Mouse (Mus musculus) kidney, postnatal 25 days (tissue): ENCODE results near the gene Ccdc97.

Source experiments
- DNase-seq, 2 experiments: peaks; one replicate each; pipeline ENCODE4 v3.0.0; 2021; ENCODE audit warnings: mixed read lengths in 2 of 2

The Ccdc97 gene

GRCm38 (mm10) chr7:25719761-25720610 is 1.1 kb upstream of the Ccdc97 start:
- DNase-seq, result peak; percentile 77 to 86

DNA sequence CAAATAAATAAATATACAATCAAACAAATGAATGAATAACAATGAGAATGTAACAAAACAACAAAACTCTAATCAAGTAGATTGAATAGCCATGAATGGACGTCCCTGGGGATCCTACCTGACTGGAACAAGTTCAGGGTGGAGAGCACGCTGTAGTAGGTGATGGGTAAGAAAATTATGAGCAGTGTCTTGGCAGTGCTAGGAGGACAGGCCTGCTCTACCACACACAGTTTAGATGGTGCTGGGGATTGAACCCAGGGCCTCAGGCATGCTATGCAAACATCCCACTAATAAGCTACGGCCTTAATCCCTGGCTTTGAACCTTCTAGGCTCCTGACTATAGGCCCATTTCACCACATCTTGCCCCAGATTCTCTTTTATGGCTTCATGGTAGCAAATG is 1.4 kb downstream of the Ccdc97 start:
- peak in 1 of 2 experiments; percentile 17 for DNase-seq

DNA sequence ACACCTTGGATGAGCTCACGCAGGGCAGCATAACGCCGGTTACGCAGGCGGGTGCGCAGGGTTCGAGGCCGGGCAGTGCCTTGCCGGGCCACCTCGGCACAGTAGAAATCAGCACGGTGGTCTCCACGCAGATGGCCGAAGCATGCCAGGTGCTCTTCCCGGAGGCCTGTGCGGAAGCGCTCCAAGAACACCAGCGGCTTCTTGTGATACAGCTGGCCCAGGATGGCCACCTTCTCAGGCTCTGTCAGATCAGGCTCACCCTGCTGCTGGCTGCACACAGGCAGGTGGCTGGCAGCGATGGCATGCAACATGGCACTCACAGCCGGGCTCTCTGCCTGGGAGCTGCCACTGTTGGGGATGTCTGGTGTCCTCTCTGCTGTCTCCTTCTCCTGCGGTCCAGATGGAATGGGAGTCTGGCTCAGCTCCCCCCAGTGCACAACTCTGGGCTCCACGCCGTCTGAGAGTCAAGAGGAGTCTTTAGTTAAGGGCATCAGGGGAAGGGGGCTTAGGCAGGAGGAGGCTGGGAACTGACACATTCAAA is 3.1 kb downstream of the Ccdc97 start:
- DNase-seq, result peak in 1 of 2 experiments; percentile 33

GRCm38 (mm10) chr7:25714581-25714980 is 4.3 kb downstream of the Ccdc97 start:
- no peak for DNase-seq

GRCm38 (mm10) chr7:25712801-25713200 is 6.1 kb downstream of the Ccdc97 start:
- no peak for DNase-seq

- peak in 1 of 2 experiments; percentile 43 for DNase-seq
These were observed 7.1 kb downstream of the Ccdc97 start for GRCm38 (mm10) chr7:25711731-25712197.

- DNase-seq, result no peak
These were observed 7.7 kb downstream of the Ccdc97 start for GRCm38 (mm10) chr7:25711165-25711564.

GRCm38 (mm10) chr7:25710519-25711130 is 8.3 kb downstream of the Ccdc97 start:
- peak in 1 of 2 experiments; percentile 43 for DNase-seq

DNA sequence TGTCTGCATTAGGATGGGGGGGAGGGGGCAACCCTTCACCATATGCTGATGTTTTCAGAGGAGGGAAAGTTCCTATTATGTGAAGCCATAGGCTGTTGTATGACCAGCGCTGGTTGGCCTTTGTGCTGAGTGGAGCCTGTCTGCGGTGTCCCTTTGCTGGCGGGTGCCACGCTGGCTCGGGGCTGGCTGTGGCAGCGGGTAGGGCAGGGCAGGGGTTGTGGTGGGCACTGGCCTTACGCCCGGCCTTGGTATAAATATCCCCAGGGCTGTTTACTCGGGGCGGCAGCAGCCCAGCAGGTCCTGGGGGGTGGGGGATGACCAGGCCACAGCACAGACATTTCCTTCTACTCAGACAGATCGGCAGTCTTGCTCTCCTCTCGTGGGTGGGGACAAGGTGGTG is 8.9 kb downstream of the Ccdc97 start:
- DNase-seq, result no peak

GRCm38 (mm10) chr7:25707581-25708292 is 11.2 kb downstream of the Ccdc97 start:
- peak; percentile 64 to 88 for DNase-seq

DNA sequence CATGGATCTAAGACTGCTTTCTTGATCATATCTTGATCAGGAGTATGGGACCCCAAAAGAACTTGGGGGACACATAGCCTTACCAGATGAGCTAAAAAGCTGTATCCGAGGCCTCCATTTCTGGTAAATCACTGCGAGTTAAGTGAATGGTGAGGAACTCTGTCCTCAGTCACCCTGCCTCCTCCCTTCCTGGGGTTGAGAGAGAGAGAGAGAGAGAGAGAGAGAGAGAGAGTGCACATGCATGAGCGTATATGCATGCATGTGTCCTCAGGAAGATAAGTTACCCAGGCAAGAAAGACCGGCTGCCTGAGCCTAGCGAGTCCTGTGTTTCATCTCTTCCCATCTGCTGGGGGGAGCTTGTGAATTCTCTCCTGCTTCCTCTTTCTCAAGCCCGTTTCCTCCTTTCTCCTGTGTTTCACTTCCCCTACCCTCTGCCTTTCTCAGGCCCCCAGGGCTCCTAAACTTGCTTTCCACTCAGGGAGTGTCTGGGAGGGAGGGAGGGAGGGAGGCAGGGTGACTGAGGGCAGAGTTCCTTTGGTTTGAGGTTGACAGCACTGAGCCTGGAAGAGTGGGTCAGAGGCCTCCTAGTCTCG is 12.2 kb downstream of the Ccdc97 start:
- DNase-seq, result peak in 1 of 2 experiments; percentile 35

GRCm38 (mm10) chr7:25705801-25706251 is 13.1 kb downstream of the Ccdc97 start:
- peak; percentile 58 to 72 for DNase-seq

DNA sequence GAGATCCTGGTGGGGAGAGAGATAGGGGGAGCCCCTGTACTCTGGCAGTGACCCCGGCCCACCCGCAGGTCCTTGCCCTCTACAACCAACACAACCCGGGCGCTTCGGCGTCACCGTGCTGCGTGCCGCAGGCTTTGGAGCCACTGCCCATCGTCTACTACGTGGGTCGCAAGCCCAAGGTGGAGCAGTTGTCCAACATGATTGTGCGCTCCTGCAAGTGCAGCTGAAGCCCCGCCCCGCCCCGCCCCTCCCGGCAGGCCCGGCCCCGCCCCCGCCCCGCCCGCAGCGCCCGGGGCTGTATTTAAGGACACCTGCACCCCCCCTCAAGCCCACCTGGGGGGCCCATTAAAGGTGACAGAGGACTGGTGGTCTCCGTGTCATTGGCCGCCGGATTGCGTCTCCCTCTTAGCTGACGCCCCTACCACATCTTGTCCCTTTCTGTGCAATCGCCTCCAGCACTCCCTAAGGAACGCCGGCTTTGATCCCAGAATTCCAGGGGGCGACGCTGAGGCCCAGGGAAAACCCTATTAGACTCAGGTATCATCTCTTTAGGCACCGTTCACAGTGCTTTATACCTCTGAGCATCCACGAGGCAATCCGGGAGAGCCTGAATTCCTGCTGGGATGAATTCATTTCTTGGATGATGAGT is 14.0 kb downstream of the Ccdc97 start:
- peak in 1 of 2 experiments; percentile 52 for DNase-seq

DNA sequence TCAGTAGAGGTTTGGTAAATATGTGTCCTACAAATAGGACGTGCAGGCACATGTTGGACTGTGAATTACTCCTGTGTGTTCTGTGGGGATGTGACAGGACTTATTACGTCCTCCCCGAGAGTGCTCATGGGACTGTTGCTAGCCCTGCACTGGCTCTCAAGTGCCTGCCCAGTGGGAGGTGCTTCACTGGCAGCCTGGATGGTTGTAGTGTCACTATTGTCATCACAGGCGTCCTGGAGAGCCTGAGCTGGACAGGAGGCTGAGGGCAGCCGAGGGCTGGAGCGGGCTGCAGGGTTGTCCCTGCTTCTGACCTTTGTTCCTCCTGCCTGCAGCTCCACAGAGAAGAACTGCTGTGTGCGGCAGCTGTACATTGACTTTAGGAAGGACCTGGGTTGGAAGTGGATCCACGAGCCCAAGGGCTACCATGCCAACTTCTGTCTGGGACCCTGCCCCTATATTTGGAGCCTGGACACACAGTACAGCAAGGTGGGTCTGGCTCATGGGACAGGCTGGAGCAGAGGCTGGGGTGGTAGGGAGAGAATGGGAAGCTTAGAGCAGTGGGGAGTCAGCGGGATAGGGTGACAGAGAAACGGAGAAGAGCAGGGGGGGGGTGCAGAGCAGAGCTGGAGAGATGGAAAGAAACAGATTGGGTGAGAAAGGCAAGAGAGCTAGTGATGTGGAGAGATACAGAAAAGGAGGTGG is 14.9 kb downstream of the Ccdc97 start:
- peak; percentile 31 to 69 for DNase-seq

GRCm38 (mm10) chr7:25702350-25702749 is 16.5 kb downstream of the Ccdc97 start:
- no peak for DNase-seq

DNA sequence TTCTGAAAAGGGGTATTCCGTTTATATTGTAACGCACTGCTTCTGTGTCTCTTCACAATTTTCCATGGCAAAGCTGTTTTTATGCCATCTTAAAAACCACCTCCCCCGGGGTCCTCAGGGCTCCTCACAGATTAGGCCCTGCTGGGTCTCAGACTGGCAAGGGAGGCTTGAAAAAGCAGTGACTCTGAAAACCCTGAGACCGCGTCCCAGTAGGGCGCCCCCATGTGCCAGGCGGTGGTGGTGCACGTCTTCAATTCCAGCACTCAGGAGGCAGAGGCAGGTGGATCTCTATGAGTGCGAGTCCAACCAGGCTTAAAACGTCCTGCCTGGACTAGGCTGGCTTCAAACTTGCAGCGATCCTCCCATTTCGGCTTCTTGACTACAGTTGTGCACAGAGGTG is 18.2 kb downstream of the Ccdc97 start:
- no peak for DNase-seq

DNA sequence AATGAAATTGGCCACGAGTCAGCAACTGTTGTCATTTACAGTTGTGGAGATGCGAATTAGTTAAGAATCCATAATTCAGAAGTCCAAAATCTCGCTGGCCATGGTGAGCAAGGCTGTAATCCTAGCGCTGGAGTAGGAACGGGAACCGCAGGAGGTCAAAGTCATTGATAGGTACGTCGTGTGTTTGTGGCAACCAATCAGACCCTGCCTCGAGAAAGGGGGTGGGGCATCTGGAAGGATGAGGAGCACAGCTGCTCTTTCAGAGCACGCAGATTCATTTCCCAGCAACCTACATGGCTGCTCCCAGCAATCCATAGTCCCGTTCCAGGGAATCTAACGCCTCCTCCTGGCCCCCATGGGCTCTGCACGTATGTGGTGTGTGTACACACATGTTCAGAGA is 19.0 kb downstream of the Ccdc97 start:
- DNase-seq, result no peak

DNA sequence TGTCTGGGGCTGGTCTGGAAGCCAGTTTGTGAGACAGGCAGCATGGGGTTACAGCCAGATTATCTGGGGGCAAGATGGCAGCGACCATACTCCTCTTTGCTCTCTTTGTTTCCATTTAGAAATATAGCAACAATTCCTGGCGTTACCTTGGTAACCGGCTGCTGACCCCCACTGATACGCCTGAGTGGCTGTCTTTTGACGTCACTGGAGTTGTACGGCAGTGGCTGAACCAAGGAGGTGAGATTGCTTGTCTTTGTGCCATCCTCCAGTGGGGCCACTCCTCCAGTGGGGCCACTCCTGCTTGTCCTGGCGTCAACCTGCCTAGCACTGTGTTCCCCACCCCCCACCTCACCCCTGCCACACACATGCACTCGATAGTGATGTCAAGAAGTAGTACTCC is 24.8 kb downstream of the Ccdc97 start:
- no peak for DNase-seq

DNA sequence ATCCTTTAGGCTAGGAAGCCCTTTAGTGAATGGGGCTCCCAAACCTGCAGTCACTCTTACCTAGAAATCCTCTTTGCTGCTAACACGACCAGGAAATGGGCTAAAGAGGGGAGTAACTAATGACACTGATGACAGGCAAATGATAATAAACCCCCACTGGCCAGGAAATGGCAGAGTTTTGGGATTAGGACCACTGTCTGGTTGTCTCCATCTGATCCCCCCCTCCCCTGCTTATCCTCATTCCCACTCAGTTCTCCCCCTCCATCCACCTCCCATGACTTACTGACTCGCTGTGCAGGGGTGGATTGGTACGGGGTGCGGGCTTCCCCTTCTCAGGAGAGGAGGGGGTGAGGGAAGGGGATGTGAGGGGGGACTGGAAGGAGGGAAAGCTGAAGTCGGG is 28.8 kb downstream of the Ccdc97 start:
- peak in 1 of 2 experiments; percentile 29 for DNase-seq

- DNase-seq, result no peak
These were observed 29.3 kb downstream of the Ccdc97 start for GRCm38 (mm10) chr7:25689603-25690021.
